ENCODE assay signal across 15 mouse cellular contexts in genomic region chr6:40430251-40430650, GRCm38 (mm10). TPM values are rescaled to one million over a fixed set of nuclear protein-coding genes. Genes with fewer than 3 reads are reported as not detected.
DNase-seq lines count a peak whose midpoint lies in the region; ATAC-seq and TF ChIP-seq lines count a peak whose summit lies in the region.
"Had no signal": no experiment of that assay in that cellular context is flagged by ENCODE, and none has a peak within 500 bp of the region (broad histone marks: within the 10 kb centered on the region; RNA-seq: fewer than 3 reads in every experiment).

No protein-coding gene starts in this region.

- no peak for TF ChIP-seq POLR2A in CH12.LX (IDR thresholded peaks at IDR 0.05; ENCODE audit: low read depth, low read length)

- no peak for TF ChIP-seq RAD21 in CH12.LX (IDR thresholded peaks at IDR 0.05; ENCODE audit: low read depth, low read length)

- no peak overlapping the region for H3K9ac ChIP-seq in CH12.LX (ENCODE audit: insufficient read depth, low read depth)
- H3K9ac ChIP-seq: embryonic facial prominence, embryonic 15.5 days; heart, embryonic 15.5 days; liver, embryonic 13.5 days; midbrain, embryonic 12.5 days had no signal

- H3K27me3 ChIP-seq in CH12.LX (replicated peaks): no peaks in the 10 kb centered on the region
- no peaks in the 10 kb centered on the region for H3K27me3 ChIP-seq in splenic B cell, adult 2 months (ENCODE audit: control insufficient read depth, insufficient read depth, low read length, poor library complexity, severe bottlenecking)
- H3K27me3 ChIP-seq: embryonic facial prominence, embryonic 15.5 days; midbrain, embryonic 12.5 days had no signal

- intact Hi-C loops in left cerebral cortex, postnatal 10 days (cut with DNase I): no loop called here

- in situ Hi-C loops in CH12.LX (cut with MboI; ENCODE audit: low pct_ligation_motif_present, low pct_unique_long_range_greater_than_20kb, low sequenced_read_pairs): no loop called here

- TF ChIP-seq CTCF in layer of hippocampus, adult 2 months (conservative IDR thresholded peaks at IDR 0.05): no peak
- TF ChIP-seq CTCF in CH12.LX (conservative IDR thresholded peaks at IDR 0.05 in 1 of 2, IDR thresholded peaks at IDR 0.05 in 1 of 2; ENCODE audit: low read depth in 2 of 2, low read length in 2 of 2): no peak

- dilution Hi-C loops in CH12.LX (cut with MboI; ENCODE audit: extremely low pct_ligation_motif_present, extremely low pct_unique_long_range_greater_than_20kb, low sequenced_read_pairs): no loop called here

- no peaks in the 10 kb centered on the region for H3K9me3 ChIP-seq in CH12.LX (replicated peaks; ENCODE audit: low read length)
- H3K9me3 ChIP-seq: embryonic facial prominence, embryonic 15.5 days; heart, embryonic 15.5 days; liver, embryonic 13.5 days; midbrain, embryonic 12.5 days had no signal

- DNase-seq in layer of hippocampus, adult 2 months (ENCODE audit: low spot score in 2 of 2): no peak
- no peak for DNase-seq in layer of hippocampus, postnatal 10 days (ENCODE audit: low spot score in 2 of 2)
- DNase-seq in CH12.LX (ENCODE audit: extremely low read depth): peak; percentile 80
- DNase-seq in splenic B cell, adult 2 months (ENCODE audit: low read depth, low spot score): peak; percentile 84
- no peak for DNase-seq in Muller cell, postnatal 12 days (ENCODE audit: inconsistent ontology term)
- no peak for DNase-seq in left cerebral cortex, postnatal 10 days (ENCODE audit: extremely low spot score in 1 of 2, low spot score in 2 of 2)
- DNase-seq: adrenal gland, postnatal 14 days; kidney, postnatal 14 days; liver, embryonic 13.5 days had no signal

- no peak for TF ChIP-seq EP300 in CH12.LX (IDR thresholded peaks at IDR 0.05; ENCODE audit: low read length)

- no peaks in the 10 kb centered on the region for H3K79me2 ChIP-seq in CH12.LX (replicated peaks; ENCODE audit: control insufficient read depth, extremely low read depth, insufficient read depth, poor library complexity, severe bottlenecking)

- peaks cover 0 to 5% of the 10 kb centered on the region in 2 experiments for H3K36me3 ChIP-seq in CH12.LX (replicated peaks in 1 of 2; ENCODE audit: control insufficient read depth in 1 of 2, insufficient read depth in 1 of 2, low read length in 1 of 2)
- H3K36me3 ChIP-seq in splenic B cell, adult 2 months (ENCODE audit: control insufficient read depth, insufficient read depth, low read length, poor library complexity, severe bottlenecking): no peaks in the 10 kb centered on the region
- H3K36me3 ChIP-seq: embryonic facial prominence, embryonic 15.5 days; heart, embryonic 15.5 days; liver, embryonic 13.5 days; midbrain, embryonic 12.5 days had no signal

- peak overlapping the region; percentile 64; the same call in 1 of the 2 replicates for H3K27ac ChIP-seq in layer of hippocampus, adult 2 months
- H3K27ac ChIP-seq in CH12.LX (ENCODE audit: insufficient read depth, low read depth): no peak overlapping the region
- H3K27ac ChIP-seq: embryonic facial prominence, embryonic 15.5 days; heart, embryonic 15.5 days; left cerebral cortex, adult 2 months; liver, embryonic 13.5 days; midbrain, embryonic 12.5 days had no signal

- ATAC-seq in hematopoietic stem cell, adult 5-6 weeks (replicated peaks in 1 of 2; ENCODE audit: insufficient read depth in 1 of 2, low FRiP score in 2 of 2, low TSS enrichment in 1 of 2, low read depth in 1 of 2, poor library complexity in 2 of 2, severe bottlenecking in 2 of 2): peak; percentile 71 to 80

- no peak overlapping the region for H3K4me2 ChIP-seq in CH12.LX (ENCODE audit: insufficient read depth, low read depth, poor library complexity, severe bottlenecking)
- H3K4me2 ChIP-seq: embryonic facial prominence, embryonic 15.5 days; heart, embryonic 15.5 days; liver, embryonic 13.5 days; midbrain, embryonic 12.5 days had no signal

- peaks cover 28 to 58% of the 10 kb centered on the region in 2 experiments for H3K4me1 ChIP-seq in CH12.LX (ENCODE audit: control insufficient read depth in 1 of 2, insufficient read depth in 2 of 2)

- H3K4me3 ChIP-seq in layer of hippocampus, adult 2 months: no peak overlapping the region
- no peak overlapping the region for H3K4me3 ChIP-seq in CH12.LX (replicated peaks in 1 of 3; ENCODE audit: low read depth in 2 of 3, low read length in 2 of 3, poor library complexity in 1 of 3)
- H3K4me3 ChIP-seq: embryonic facial prominence, embryonic 15.5 days; heart, embryonic 15.5 days; left cerebral cortex, adult 2 months; liver, embryonic 13.5 days; midbrain, embryonic 12.5 days had no signal

TF ChIP-seq in CH12.LX, 34 proteins besides CTCF, POLR2A, EP300 and RAD21:
- TF ChIP-seq USF1 (IDR thresholded peaks at IDR 0.05; ENCODE audit: low read depth, low read length) (no peak), CHD1 (IDR thresholded peaks at IDR 0.05; ENCODE audit: low read depth, low read length) (no peak), E2F4 (IDR thresholded peaks at IDR 0.05; ENCODE audit: insufficient replicate concordance, low read depth, low read length) (no peak), SIN3A (IDR thresholded peaks at IDR 0.05; ENCODE audit: low read length) (no peak)

RNA-seq across cellular contexts. Expression of gene E330009J07Rik, which starts 5.7 kb away (rescaled TPM):
- 10 to 100 TPM; 42.5 to 47.0 TPM for total RNA-seq in layer of hippocampus, adult 2 months (2021)
- 10 to 100 TPM; 35.6 to 39.5 TPM for total RNA-seq in layer of hippocampus, postnatal 10 days (2021)
- total RNA-seq in CH12.LX (2012; rRNA removed) (10.9 and 13.1 TPM in 2 replicates), CH12.LX (2014; rRNA removed) (21.6 and 22.0 TPM in 2 replicates)
- 11.6 and 12.3 TPM in 2 replicates for polyA plus RNA-seq in CH12.LX (2012; ENCODE audit: insufficient read length, low read depth)
- 8.0 and 12.4 TPM in 2 replicates for total RNA-seq in hematopoietic stem cell, adult 5-6 weeks (2017)
- 10 to 100 TPM; 32.4 to 32.9 TPM for total RNA-seq in left cerebral cortex, postnatal 10 days (2021)

RNA-seq across cellular contexts. Expression of gene Wee2, which starts 8.6 kb away (rescaled TPM):
- total RNA-seq in layer of hippocampus, adult 2 months (2021): not detected
- not detected for total RNA-seq in layer of hippocampus, postnatal 10 days (2021)
- total RNA-seq in CH12.LX (2012; rRNA removed): not detected in 2 replicates
- total RNA-seq in CH12.LX (2014; rRNA removed): not detected in 2 replicates
- not detected in 2 replicates for polyA plus RNA-seq in CH12.LX (2012; ENCODE audit: insufficient read length, low read depth)
- total RNA-seq in hematopoietic stem cell, adult 5-6 weeks (2017): not detected in 2 replicates
- under 1 TPM in 1 of 2 experiments, not detected in 1; 0.22 TPM for total RNA-seq in left cerebral cortex, postnatal 10 days (2021)
- total RNA-seq: adrenal gland, postnatal 14 days; gastrocnemius, adult 18-20 months had no signal
- polyA plus RNA-seq: embryonic facial prominence, embryonic 15.5 days; heart, embryonic 15.5 days; liver, embryonic 13.5 days; midbrain, embryonic 12.5 days had no signal

RNA-seq across cellular contexts. Expression of gene Ssbp1, which starts 40.9 kb away (rescaled TPM):
- 10 to 100 TPM; 34.0 to 36.0 TPM for total RNA-seq in layer of hippocampus, adult 2 months (2021)
- 10 to 100 TPM; 36.9 to 37.5 TPM for total RNA-seq in layer of hippocampus, postnatal 10 days (2021)
- 70.2 and 84.1 TPM in 2 replicates for total RNA-seq in CH12.LX (2012; rRNA removed)
- total RNA-seq in CH12.LX (2014; rRNA removed): 109 and 110 TPM in 2 replicates
- polyA plus RNA-seq in CH12.LX (2012; ENCODE audit: insufficient read length, low read depth): 118 and 147 TPM in 2 replicates
- 134 and 145 TPM in 2 replicates for total RNA-seq in hematopoietic stem cell, adult 5-6 weeks (2017)
- total RNA-seq in left cerebral cortex, postnatal 10 days (2021): 10 to 100 TPM; 28.0 to 32.6 TPM

Comparison
In these comparisons a context has a peak if more than half of its experiments do, and no peak if none do; other contexts are left out.
1. DNase-seq: peak in CH12.LX (single experiment) and splenic B cell, adult 2 months (single experiment); none in layer of hippocampus, adult 2 months (0 of 2), layer of hippocampus, postnatal 10 days (0 of 2), Muller cell, postnatal 12 days (single experiment) and left cerebral cortex, postnatal 10 days (0 of 2).